Mouse (Mus musculus) heart, embryonic 14.5 days (tissue): Measurements from ENCODE around the gene Srarp. TPM values are rescaled to one million over a fixed set of nuclear protein-coding genes. Genes with fewer than 3 reads are reported as not detected.

ENCODE experiments used
- ATAC-seq: fragments of 200-750 bp; cut with Nextera tagmentation; 2 replicates; pipeline ENCODE4 v1.8.0; 2017; ENCODE audit warnings: low read depth, moderate TSS enrichment; ENCODE audit not compliant: insufficient number of reproducible peaks, insufficient read depth, low FRiP score
- H3K27ac ChIP-seq, 2 experiments: fragments of 200-500 bp in 1 of 2; fragments of 300-500 bp in 1 of 2; sonication (generic) in 1 of 2; replicated peaks in 1 of 2; 2 replicates each; pipeline ENCODE4 v1.5.1; 2012 to 2014; ENCODE audit warnings: low read depth in 2 of 2, low read length in 2 of 2, control low read depth in 1 of 2, mild to moderate bottlenecking in 1 of 2, mixed read lengths in 1 of 2; ENCODE audit not compliant: control insufficient read depth in 1 of 2, insufficient read depth in 1 of 2
- H3K27me3 ChIP-seq: fragments of 300-500 bp; sonication (generic); 2 replicates; pipeline ENCODE4 v1.6.1; 2014; ENCODE audit warnings: mild to moderate bottlenecking, low read length, control low read depth; ENCODE audit not compliant: control insufficient read depth, insufficient read depth
- H3K36me3 ChIP-seq: fragments of 300-500 bp; sonication (generic); 2 replicates; pipeline ENCODE4 v1.6.1; 2014; ENCODE audit warnings: mild to moderate bottlenecking, control low read depth, low read length, mixed read lengths; ENCODE audit not compliant: control insufficient read depth, insufficient read depth
- H3K4me1 ChIP-seq, 2 experiments: fragments of 200-500 bp in 1 of 2; fragments of 300-500 bp in 1 of 2; sonication (generic) in 1 of 2; 2 replicates each; pipeline ENCODE4 v1.6.1; 2012 to 2014; ENCODE audit warnings: low read length in 2 of 2, control low read depth in 1 of 2, mixed read lengths in 1 of 2; ENCODE audit not compliant: control insufficient read depth in 2 of 2, insufficient read depth in 2 of 2
- H3K4me2 ChIP-seq: fragments of 300-500 bp; sonication (generic); 2 replicates; pipeline ENCODE4 v1.6.1; 2014; ENCODE audit warnings: mild to moderate bottlenecking, low read length
- H3K4me3 ChIP-seq, 2 experiments: fragments of 200-500 bp in 1 of 2; fragments of 300-500 bp in 1 of 2; sonication (generic) in 1 of 2; 2 replicates each; pipeline ENCODE4 v1.5.1; 2012 to 2014; ENCODE audit warnings: low read length in 2 of 2, mild to moderate bottlenecking in 2 of 2, control low read depth in 1 of 2, low read depth in 1 of 2, moderate library complexity in 1 of 2; ENCODE audit not compliant: control insufficient read depth in 1 of 2, insufficient read depth in 1 of 2
- H3K9ac ChIP-seq: fragments of 300-500 bp; sonication (generic); 2 replicates; pipeline ENCODE4 v1.6.1; 2014; ENCODE audit warnings: mild to moderate bottlenecking, low read length
- H3K9me3 ChIP-seq: fragments of 300-500 bp; sonication (generic); 2 replicates; pipeline ENCODE4 v1.6.1; 2016; ENCODE audit warnings: low read length, control low read depth; ENCODE audit not compliant: control insufficient read depth
- WGBS: fragments of 180-500 bp; shearing (Covaris S2); extraction: QIAGEN DNeasy Blood & Tissue Kit; methylation state at CpG from one replicate; pipeline ENCODE4 v1.1.7; 2014; 5-methylcytosine and 5-hydroxymethylcytosine counted together
- polyA plus RNA-seq: library from polyadenylated mRNA; unstranded; fragments of >200 nt; fragmentation: Nextera tagmentation; extraction: Ambion mirVana; gene quantifications from 2 replicates; pipeline ENCODE4 v1.2.1, GENCODE M21; 2014

Srarp gene
- polyA plus RNA-seq, 1 experiment from 2014 or later, result not detected

DNA sequence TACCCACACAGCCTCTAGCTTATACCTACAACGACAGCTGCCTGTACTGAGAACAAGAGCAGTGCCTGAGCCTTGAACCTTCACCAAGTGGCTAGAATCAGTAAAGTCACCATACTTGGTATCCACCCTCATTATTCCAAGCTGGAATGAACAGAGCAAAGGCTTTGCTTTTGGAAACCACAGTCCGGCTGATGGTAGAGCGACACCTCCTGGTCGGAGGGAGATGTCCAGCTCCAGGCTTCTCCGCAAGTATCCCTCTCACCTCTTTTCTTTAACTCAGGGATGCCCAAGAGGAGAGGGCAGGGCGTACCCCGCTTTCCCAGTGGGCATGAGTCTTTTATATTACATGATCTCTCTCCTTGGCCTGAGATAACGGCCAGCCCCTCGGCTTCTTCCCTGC, 6.1 kb downstream of the Srarp start:
- Histone ChIP-seq H3K4me2 (no peak overlapping the region), H3K36me3 (peaks cover 3% of the 10 kb centered on the region), H3K27ac (no peak overlapping the region), H3K4me1 (peaks cover 15 to 25% of the 10 kb centered on the region in 2 experiments), H3K9ac (no peak overlapping the region), H3K9me3 (no peaks in the 10 kb centered on the region), H3K27me3 (no peaks in the 10 kb centered on the region), H3K4me3 (no peak overlapping the region)
- ATAC-seq, result no peak
- 41% methylated on average over 9 of the region's 9 CpGs for WGBS

DNA sequence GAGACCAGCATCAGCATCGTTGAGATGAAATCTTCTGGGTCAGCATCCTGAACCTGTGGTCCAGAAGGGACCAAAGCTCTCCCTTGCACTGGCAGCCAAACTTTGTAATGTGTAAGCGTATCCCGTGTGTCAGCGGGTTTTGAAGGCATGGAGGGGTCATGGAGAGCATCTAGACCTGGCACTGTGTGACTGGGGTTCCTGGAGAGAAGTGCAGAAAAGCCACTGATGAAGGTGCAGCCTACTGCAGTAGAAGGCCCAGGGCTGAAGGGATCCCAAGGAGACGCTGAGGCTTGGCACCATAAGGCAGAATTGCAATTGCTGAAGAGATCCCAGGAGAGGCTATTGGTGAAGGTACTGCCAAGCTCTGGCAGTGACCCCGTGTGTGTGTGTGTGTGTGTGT, 6.5 kb downstream of the Srarp start:
- no peaks in the 10 kb centered on the region for H3K9me3 ChIP-seq
- H3K9ac ChIP-seq, result 0 out of 2 replicates have a peak overlapping the region, but pooled peaks have one; percentile 11
- no peak overlapping the region for H3K4me3 ChIP-seq
- no peak overlapping the region for H3K4me2 ChIP-seq
- H3K36me3 ChIP-seq, result peaks cover 7% of the 10 kb centered on the region
- peaks cover 16 to 28% of the 10 kb centered on the region in 2 experiments for H3K4me1 ChIP-seq
- H3K27me3 ChIP-seq, result no peaks in the 10 kb centered on the region
- WGBS, result 70% methylated on average over 6 of the region's 6 CpGs
- no peak for ATAC-seq
- no peak overlapping the region; a peak in 1 of 4 replicates for H3K27ac ChIP-seq

DNA sequence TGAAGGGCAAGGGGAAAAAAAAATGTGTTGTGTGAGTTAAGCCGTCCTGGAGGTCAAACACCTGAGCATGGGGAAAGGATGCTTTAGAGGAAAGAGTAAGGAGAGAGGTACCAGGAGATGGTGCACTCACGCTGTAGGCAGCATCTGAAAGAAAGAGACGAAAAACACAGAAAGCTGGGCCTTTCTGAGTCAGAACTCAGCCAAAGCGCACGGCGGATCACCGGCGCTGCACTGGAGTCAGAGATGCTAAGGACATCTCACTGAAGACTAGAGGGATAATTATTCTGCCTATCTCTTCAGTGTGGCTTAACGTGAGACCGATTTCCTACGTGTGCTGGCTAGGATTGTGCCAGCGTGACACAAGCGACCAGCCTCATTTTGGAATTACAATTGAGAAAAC, 8.0 kb downstream of the Srarp start:
- Histone ChIP-seq H3K36me3 (peaks cover 22% of the 10 kb centered on the region), H3K4me2 (no peak overlapping the region), H3K27ac (peak overlapping the region in 1 of 2 experiments; percentile 97; a peak in 1 of 4 replicates), H3K9ac (no peak overlapping the region), H3K4me1 (peaks cover 16 to 31% of the 10 kb centered on the region in 2 experiments), H3K9me3 (no peaks in the 10 kb centered on the region), H3K27me3 (no peaks in the 10 kb centered on the region), H3K4me3 (no peak overlapping the region)
- 84% methylated on average over 13 of the region's 13 CpGs for WGBS
- ATAC-seq, result no peak

DNA sequence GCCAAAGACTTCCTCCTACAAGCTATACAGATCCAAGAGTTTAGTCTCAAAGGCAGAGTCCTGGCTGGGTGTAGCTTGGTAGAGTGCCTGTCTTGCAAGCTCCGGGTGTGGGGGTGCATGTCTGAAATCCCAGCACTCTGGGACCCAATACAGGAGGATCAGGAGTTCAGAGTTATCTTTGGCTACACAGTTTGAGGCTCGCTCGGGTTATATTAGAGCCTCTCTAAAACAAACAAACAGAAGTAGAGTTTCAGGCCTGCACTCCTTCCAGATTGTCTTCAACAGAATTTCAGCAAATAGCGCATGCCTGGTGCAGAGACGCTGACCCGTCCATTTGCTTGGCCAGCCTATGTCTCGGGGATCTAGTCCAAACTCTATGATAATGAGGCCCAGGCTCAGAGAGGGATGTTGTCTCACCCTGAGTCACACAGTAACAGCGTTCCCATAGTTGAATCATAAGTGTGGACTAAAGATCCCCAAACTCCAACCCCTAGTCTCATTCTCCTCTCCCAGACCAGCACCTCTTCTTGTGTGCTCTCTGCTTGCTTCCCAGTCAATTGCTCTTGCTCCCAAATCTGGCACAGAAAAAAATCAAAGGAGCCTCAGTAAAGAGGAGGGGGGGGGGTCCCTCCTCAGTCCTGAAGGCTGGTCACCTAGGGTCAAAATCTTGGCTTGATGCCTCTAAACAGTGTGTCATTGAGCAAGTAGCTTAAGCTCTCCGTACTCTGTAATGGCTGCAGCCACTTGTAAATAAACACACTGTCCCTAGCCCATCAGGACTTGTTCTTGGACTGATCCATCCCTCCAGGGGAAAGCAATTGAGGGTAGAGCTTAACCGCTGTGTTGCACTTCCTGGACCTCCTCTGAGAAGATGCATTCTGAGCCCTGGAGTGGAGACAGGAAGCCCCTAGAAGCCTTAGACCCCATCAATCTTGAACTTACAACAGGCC, 8.8 kb downstream of the Srarp start:
- 52% methylated on average over 10 of the region's 10 CpGs for WGBS
- H3K4me2 ChIP-seq, result peak overlapping the region; percentile 93
- H3K4me3 ChIP-seq, result peak overlapping the region; percentile 13 to 62; a peak in 2 of 4 replicates
- H3K9me3 ChIP-seq, result no peaks in the 10 kb centered on the region
- peaks cover 28% of the 10 kb centered on the region for H3K36me3 ChIP-seq
- H3K4me1 ChIP-seq, result peaks cover 16 to 31% of the 10 kb centered on the region in 2 experiments
- peak overlapping the region; percentile 82 to 97 for H3K27ac ChIP-seq
- ATAC-seq, result no peak
- peak overlapping the region; percentile 95 for H3K9ac ChIP-seq
- H3K27me3 ChIP-seq, result no peaks in the 10 kb centered on the region

DNA sequence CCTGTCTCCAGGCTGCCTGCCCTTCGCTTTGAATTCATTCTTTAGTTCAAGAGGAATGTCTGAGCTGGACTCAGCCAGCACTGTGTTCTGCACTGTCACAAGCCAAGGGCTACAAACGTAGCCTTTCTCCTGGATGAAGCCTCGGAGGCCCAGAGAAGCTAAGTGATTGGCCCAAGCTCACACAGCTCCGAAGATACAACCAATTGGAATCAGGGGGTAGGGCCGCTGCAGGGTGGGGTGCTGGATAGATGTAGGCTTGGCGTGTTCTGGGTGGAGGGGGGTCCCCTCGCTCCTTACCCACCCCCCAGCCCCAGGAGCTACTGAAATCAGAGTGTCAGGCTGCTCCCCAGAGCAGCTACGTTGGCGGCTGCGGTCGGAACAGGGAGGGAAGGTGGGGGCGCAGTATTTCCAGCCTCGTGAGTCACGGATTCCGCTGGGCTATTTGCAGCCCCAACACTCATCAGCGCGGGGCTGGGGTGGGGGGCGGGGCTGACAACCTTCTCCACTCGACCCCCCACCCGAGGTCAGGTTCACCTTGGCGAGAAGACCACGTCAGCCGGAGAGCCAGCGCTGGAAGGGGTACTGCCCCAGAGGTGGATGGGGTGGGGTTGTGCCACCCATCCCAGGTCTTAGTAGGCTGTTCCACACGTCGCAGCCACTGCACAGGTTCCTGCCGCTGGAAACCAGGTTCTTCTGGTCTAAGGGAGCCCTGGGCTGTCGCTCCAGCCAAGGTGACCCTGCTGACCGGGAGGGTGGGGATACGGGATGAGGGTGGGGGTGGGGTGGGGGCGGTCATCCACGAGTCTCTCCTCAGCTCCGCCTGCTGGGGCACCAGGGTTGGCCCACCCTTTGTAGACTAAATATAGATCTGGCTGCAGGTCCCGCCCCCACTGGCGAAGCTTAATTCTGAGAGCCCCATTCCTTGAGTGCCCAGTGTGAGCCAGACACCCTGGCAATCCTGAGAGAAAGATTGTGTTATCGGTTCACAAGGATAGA, 10.1 kb downstream of the Srarp start:
- Histone ChIP-seq H3K27me3 (no peaks in the 10 kb centered on the region), H3K9ac (peak overlapping the region; percentile 95), H3K36me3 (peaks cover 28% of the 10 kb centered on the region), H3K9me3 (no peaks in the 10 kb centered on the region), H3K27ac (peak overlapping the region; percentile 97 to 99), H3K4me3 (peak overlapping the region; percentile 62 to 66), H3K4me1 (peaks cover 22 to 37% of the 10 kb centered on the region in 2 experiments), H3K4me2 (peak overlapping the region; percentile 93)
- peak; percentile 61 for ATAC-seq
- 2% methylated on average over 36 of the region's 36 CpGs for WGBS

DNA sequence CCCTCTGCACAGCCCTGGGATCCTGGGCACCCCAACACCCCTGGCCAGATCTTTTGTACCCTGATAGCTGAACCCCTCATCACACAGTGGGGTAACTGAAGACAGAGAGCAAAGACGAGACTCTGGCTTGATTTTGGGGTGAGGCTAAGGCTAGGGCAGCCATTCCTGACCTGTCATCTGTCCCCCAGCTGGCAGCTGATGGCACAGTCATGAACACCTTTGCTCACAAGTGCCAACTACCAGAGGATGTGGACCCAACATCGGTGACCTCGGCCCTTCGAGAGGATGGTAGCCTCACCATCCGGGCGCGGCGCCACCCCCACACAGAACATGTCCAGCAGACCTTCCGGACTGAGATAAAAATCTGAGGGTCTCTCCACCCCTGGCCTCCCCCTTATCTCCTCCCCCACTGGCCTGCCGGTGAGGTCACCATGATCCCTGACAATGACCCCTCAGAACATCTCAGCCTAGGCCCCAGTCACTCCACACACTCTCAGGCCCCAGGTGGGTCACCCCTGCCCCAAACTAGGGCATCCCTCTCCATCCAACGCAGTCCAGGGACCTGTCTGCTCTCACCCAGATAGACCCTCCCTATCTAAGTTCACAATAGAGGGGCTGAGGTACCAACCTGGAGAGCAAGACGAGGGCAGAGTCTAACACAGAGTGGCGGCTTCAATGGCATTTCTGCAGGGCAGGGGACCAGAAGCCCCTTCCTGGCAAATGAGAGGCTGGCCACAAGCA, 12.0 kb downstream of the Srarp start:
- Histone ChIP-seq H3K27me3 (no peaks in the 10 kb centered on the region), H3K9me3 (no peaks in the 10 kb centered on the region), H3K4me2 (peak overlapping the region; percentile 93), H3K27ac (peak overlapping the region; percentile 97 to 99), H3K9ac (peak overlapping the region; percentile 95), H3K36me3 (peaks cover 28% of the 10 kb centered on the region), H3K4me3 (peak overlapping the region; percentile 62 to 66), H3K4me1 (peaks cover 37 to 52% of the 10 kb centered on the region in 2 experiments)
- 42% methylated on average over 13 of the region's 13 CpGs for WGBS
- no peak for ATAC-seq
